Mouse (Mus musculus) embryonic fibroblast, embryonic 13.5 days (primary cell): ENCODE measurements at regions not wholly inside any gene's neighbourhood (a gene's known extent, or its start where the extent isn't known, plus 50 kb on each side); places are given as distances from the start of the nearest gene placed in this dataset.

ENCODE experiments used
- CTCF ChIP-seq: IDR thresholded peaks from 2 replicates; pipeline ENCODE4 v1.5.1; 2011; ENCODE audit warnings: mild to moderate bottlenecking, control low read depth, low read length, moderate library complexity, borderline replicate concordance; ENCODE audit not compliant: insufficient read depth
- POLR2A ChIP-seq: IDR thresholded peaks from 2 replicates; pipeline ENCODE4 v1.6.1; 2011; ENCODE audit warnings: low read depth, mild to moderate bottlenecking, control low read depth, low read length, moderate library complexity

DNA sequence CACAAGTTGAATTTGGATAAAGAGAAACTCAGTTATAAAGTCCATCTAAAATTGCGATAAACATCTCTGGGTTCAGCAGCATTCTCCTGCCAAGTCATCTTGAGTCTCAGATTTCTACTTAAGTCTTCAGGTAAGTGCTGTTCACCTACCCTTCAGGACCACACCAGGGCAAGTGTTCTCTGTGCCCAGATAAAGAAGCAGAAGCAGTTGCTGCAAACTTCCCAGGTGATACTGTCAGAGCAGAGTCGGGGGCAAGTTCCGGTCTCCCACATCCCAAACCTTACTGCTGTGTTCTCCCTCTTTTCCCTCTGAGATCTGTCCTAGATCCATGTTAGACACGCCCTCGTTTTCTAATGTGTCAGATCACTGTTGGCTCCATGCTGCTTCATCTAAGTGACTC, 94.7 kb upstream of the Dynlrb2 start:
- TF ChIP-seq POLR2A = no peak
- no peak for TF ChIP-seq CTCF
